In the genomic region with DNA sequence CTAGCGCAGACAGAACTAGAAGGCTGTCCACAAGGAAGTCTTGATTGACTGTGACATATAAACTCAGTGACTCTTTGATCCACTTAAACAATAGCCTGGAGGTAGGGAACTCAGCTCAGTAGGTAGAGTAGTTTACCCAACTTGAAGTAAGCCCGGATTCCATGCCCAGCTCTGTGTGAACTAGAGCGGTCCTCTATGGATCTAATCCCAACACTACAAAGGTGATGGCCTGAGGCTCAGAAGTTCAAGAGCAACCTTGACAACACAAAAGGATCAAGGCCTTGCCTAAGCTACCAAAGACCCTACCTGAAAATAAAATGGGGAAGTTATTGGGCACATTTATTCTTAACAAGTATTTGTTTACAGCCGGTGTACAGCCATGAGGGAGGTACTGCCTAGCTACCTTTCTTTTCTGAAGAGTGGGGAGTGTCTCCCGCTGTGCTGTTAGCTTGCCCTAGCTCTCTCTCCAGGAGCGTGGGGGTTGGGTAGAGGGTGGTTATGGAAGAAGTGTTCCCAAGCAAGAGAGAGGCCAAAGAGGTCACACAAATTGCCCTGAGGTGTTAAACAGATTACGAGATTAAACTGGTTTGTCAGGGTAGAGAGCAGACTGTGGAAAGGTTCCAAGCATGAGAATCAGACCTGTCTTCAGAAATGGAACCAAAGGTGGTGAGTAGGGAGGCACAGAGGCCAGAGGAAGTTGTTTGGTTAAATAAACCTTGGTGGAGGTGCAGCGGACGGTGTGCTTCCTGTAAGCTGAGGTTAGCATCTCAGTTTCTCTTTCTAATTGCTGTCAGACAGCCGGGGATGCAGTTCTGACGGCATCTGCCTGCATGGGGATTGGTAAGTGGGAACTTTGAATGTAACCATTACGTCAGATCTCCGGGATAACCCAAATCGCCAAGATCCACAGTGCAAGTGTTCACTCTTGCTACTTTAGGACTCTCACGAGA, we compare ENCODE assay signal across 11 mouse cellular contexts.
DNase-seq lines count a peak whose midpoint lies in the region; TF ChIP-seq lines count a peak whose summit lies in the region.
"Had no signal": no experiment of that assay in that cellular context is flagged by ENCODE, and none has a peak within 500 bp of the region (broad histone marks: within the 10 kb centered on the region; RNA-seq: fewer than 3 reads in every experiment).

No protein-coding gene starts in this region.

- 0 out of 2 replicates have a peak overlapping the region, but pooled peaks have one; percentile 12 for H3K27ac ChIP-seq in bone marrow, adult 2 months (ENCODE audit: control insufficient read depth, insufficient read depth, low read depth, low read length, poor library complexity)
- H3K27ac ChIP-seq: gastrocnemius, adult 2 months; liver, embryonic 14.5 days had no signal

- TF ChIP-seq CTCF in bone marrow, adult 2 months (IDR thresholded peaks at IDR 0.05; ENCODE audit: control insufficient read depth, insufficient read depth, low read length), result no peak

- H3K4me3 ChIP-seq in bone marrow, adult 2 months (replicated peaks; ENCODE audit: control insufficient read depth, low read depth, low read length), result peak overlapping the region; percentile 1
- H3K4me3 ChIP-seq: gastrocnemius, adult 2 months had no signal

- H3K4me1 ChIP-seq in bone marrow, adult 2 months (ENCODE audit: control insufficient read depth, insufficient read depth, low read length), result no peaks in the 10 kb centered on the region

- TF ChIP-seq POLR2A in bone marrow, adult 2 months (IDR thresholded peaks at IDR 0.05; ENCODE audit: borderline replicate concordance, control insufficient read depth, low read depth, low read length), result no peak

- DNase-seq in urinary bladder, adult 18-20 months (ENCODE audit: low spot score in 2 of 2), result peak; percentile 19 to 25
- DNase-seq in urinary bladder, adult 2 months (ENCODE audit: low spot score), result no peak
- DNase-seq in kidney, postnatal 36 days, result peak; percentile 49
- peak; percentile 20 to 21 for DNase-seq in thymus, postnatal 36 days
- no peak for DNase-seq in layer of hippocampus, adult 11-12 months (ENCODE audit: low spot score)
- no peak for DNase-seq in left cerebral cortex, adult 11 months (ENCODE audit: low spot score)
- no peak for DNase-seq in embryo, embryonic 10 days (ENCODE audit: low spot score)
- DNase-seq: gastrocnemius, adult 2 months; heart, postnatal 10 days had no signal

- WGBS in bone marrow, adult 2 months, result 61% methylated on average over 15 of the region's 15 CpGs

Comparison
In these comparisons a context has a peak if more than half of its experiments do, and no peak if none do; other contexts are left out.
1. DNase-seq: peak in urinary bladder, adult 18-20 months (2 of 2), kidney, postnatal 36 days (2 of 2) and thymus, postnatal 36 days (2 of 2); none in urinary bladder, adult 2 months (single experiment), layer of hippocampus, adult 11-12 months (single experiment), left cerebral cortex, adult 11 months (single experiment) and embryo, embryonic 10 days (single experiment).